ENCODE assay signal across 8 mouse cellular contexts in the genomic region with DNA sequence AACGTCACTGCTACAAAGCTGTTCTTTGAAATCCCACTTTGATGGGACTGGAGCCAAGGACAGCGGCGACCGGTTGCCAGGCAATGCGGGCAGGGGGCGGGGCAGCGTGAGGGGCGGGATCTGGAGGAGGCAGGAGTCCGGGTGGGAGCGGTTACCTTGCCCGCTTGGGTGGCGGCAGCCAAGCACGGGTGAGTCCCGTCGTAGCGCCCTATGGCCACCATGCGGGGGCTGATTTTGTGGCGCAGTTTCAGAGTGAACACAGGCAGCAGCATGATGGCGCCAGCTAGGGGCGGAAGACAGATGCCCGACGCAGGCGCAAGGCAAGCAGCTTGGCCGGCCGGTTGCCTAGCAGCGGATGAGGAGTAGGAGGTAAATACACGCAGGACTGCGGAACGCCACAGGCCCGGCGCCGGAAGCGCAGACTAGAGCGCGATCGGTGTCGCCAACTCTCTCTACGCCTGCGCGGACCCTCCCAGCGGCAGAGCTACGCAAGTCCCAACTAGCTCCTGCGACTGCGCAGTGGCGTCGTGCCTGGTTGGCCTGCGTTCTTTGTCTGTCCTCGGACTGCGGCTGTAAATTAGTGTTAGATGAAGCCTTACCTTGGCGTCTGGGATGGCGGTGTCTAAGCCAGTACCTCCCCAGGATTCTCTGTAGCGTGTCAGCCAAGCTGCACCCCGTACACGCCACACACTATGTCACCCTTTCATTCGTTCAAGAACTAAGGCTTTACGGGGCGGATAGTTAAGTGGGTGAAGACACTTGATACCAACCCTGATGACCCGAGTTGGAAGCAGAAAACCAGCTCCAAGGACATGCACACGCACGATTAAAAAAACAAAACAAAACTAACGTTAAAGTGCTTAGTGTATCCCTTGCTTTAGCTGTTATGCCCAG. TPM values are rescaled to one million over a fixed set of nuclear protein-coding genes. Genes with fewer than 3 reads are reported as not detected.
DNase-seq lines count a peak whose midpoint lies in the region; ATAC-seq and TF ChIP-seq lines count a peak whose summit lies in the region.

TSS of gene Bbs2 (minus strand) at position 848 of the 894 bp plus-strand sequence.

- peak within 1 kb of the TSS; percentile 58 for H3K4me2 ChIP-seq in forebrain, embryonic 12.5 days
- H3K4me2 ChIP-seq in heart, postnatal 0 days (ENCODE audit: low read depth, low read length): peak within 1 kb of the TSS; percentile 64
- H3K4me2 ChIP-seq in liver, embryonic 16.5 days (ENCODE audit: low read depth, low read length): peak within 1 kb of the TSS; percentile 91
- H3K4me2 ChIP-seq in neural tube, embryonic 13.5 days: peak within 1 kb of the TSS; percentile 68

- DNase-seq in c-Kit-positive CD71-positive TER-119-positive erythroid progenitor cells, embryonic 14.5 days (ENCODE audit: low spot score): peak; percentile 96
- DNase-seq in heart, postnatal 0 days (ENCODE audit: low spot score): peak; percentile 99
- peak; percentile 99 to 100 for DNase-seq in kidney, postnatal 4 days

- H3K27ac ChIP-seq in forebrain, embryonic 12.5 days: peak within 1 kb of the TSS; percentile 98
- H3K27ac ChIP-seq in heart, postnatal 0 days (ENCODE audit: low read depth): peak within 1 kb of the TSS; percentile 94
- H3K27ac ChIP-seq in liver, embryonic 16.5 days (ENCODE audit: low read length): peak within 1 kb of the TSS; percentile 99
- peak within 1 kb of the TSS; percentile 98 for H3K27ac ChIP-seq in neural tube, embryonic 13.5 days (replicated peaks)
- peak within 1 kb of the TSS; percentile 93 for H3K27ac ChIP-seq in testis, adult 2 months (ENCODE audit: control insufficient read depth, insufficient read depth, low read depth, low read length)

- TF ChIP-seq EP300 in heart, postnatal 0 days (IDR thresholded peaks at IDR 0.05; ENCODE audit: low read depth): no peak; the same call in 1 of the 2 replicates

- ATAC-seq in forebrain, embryonic 12.5 days (ENCODE audit: low FRiP score): peak; percentile 99
- ATAC-seq in heart, postnatal 0 days (ENCODE audit: insufficient read depth, low read depth): peak; percentile 100
- peak; percentile 99 for ATAC-seq in liver, embryonic 16.5 days (ENCODE audit: low read depth)
- ATAC-seq in neural tube, embryonic 13.5 days (ENCODE audit: low read depth): peak; percentile 99

- WGBS in forebrain, embryonic 12.5 days: 1% methylated on average over 61 of the region's 61 CpGs
- under 1% methylated on average over 61 of the region's 61 CpGs for WGBS in heart, postnatal 0 days
- 2% methylated on average over 61 of the region's 61 CpGs for WGBS in liver, embryonic 16.5 days (ENCODE audit: insufficient replicate concordance)
- 1% methylated on average over 61 of the region's 61 CpGs for WGBS in neural tube, embryonic 13.5 days

- H3K9ac ChIP-seq in forebrain, embryonic 12.5 days: peak within 1 kb of the TSS; percentile 56
- H3K9ac ChIP-seq in heart, postnatal 0 days (replicated peaks; ENCODE audit: low read depth, low read length): peak within 1 kb of the TSS; percentile 62
- H3K9ac ChIP-seq in liver, embryonic 16.5 days (ENCODE audit: low read depth, low read length): peak within 1 kb of the TSS; percentile 76
- peak within 1 kb of the TSS; percentile 81 for H3K9ac ChIP-seq in neural tube, embryonic 13.5 days

- no peaks in the 10 kb centered on the region for H3K36me3 ChIP-seq in E14TG2a.4 (ENCODE audit: insufficient read depth, low read length)
- no peaks in the 10 kb centered on the region for H3K36me3 ChIP-seq in forebrain, embryonic 12.5 days (replicated peaks)
- H3K36me3 ChIP-seq in heart, postnatal 0 days (replicated peaks; ENCODE audit: control insufficient read depth, insufficient read depth, low read length): no peaks in the 10 kb centered on the region
- no peaks in the 10 kb centered on the region for H3K36me3 ChIP-seq in liver, embryonic 16.5 days (ENCODE audit: control insufficient read depth, insufficient read depth)
- no peaks in the 10 kb centered on the region for H3K36me3 ChIP-seq in neural tube, embryonic 13.5 days
- no peaks in the 10 kb centered on the region for H3K36me3 ChIP-seq in testis, adult 2 months (ENCODE audit: control insufficient read depth, insufficient read depth, low read length)

- TF ChIP-seq POLR2A in testis, adult 2 months (IDR thresholded peaks at IDR 0.05; ENCODE audit: control insufficient read depth, low read depth, low read length): peak; percentile 99

- H3K4me1 ChIP-seq in E14TG2a.4 (replicated peaks; ENCODE audit: low read depth, low read length): peaks cover 18% of the 10 kb centered on the region
- H3K4me1 ChIP-seq in forebrain, embryonic 12.5 days: peaks cover 18% of the 10 kb centered on the region
- H3K4me1 ChIP-seq in heart, postnatal 0 days (ENCODE audit: control insufficient read depth, insufficient read depth): peaks cover 5% of the 10 kb centered on the region; the same call in 1 of the 2 replicates
- H3K4me1 ChIP-seq in liver, embryonic 16.5 days (ENCODE audit: control insufficient read depth, low read depth, low read length): peaks cover 10% of the 10 kb centered on the region
- H3K4me1 ChIP-seq in neural tube, embryonic 13.5 days (replicated peaks): peaks cover 24% of the 10 kb centered on the region
- peaks cover 2% of the 10 kb centered on the region; the same call in 1 of the 2 replicates for H3K4me1 ChIP-seq in testis, adult 2 months (ENCODE audit: control insufficient read depth, insufficient read depth, low read length)

- TF ChIP-seq CTCF in E14TG2a.4 (conservative IDR thresholded peaks at IDR 0.05; ENCODE audit: low read length): no peak; the same call in 1 of the 2 replicates
- TF ChIP-seq CTCF in heart, postnatal 0 days (IDR thresholded peaks at IDR 0.05; ENCODE audit: low read depth): peak; percentile 47
- TF ChIP-seq CTCF in testis, adult 2 months (IDR thresholded peaks at IDR 0.05; ENCODE audit: control insufficient read depth, insufficient read depth, insufficient replicate concordance, low read depth, low read length): no peak

- no peaks in the 10 kb centered on the region for H3K9me3 ChIP-seq in E14TG2a.4 (ENCODE audit: low read length)
- H3K9me3 ChIP-seq in forebrain, embryonic 12.5 days: no peaks in the 10 kb centered on the region
- no peaks in the 10 kb centered on the region for H3K9me3 ChIP-seq in heart, postnatal 0 days (replicated peaks; ENCODE audit: control insufficient read depth, low read length)
- no peaks in the 10 kb centered on the region for H3K9me3 ChIP-seq in liver, embryonic 16.5 days (replicated peaks; ENCODE audit: control insufficient read depth, low read length)
- no peaks in the 10 kb centered on the region for H3K9me3 ChIP-seq in neural tube, embryonic 13.5 days

- H3K27me3 ChIP-seq in E14TG2a.4 (ENCODE audit: insufficient read depth, low read length): peaks cover 18% of the 10 kb centered on the region
- 0 out of 2 replicates have a peak, but pooled peaks cover 8% of the 10 kb centered on the region for H3K27me3 ChIP-seq in forebrain, embryonic 12.5 days
- H3K27me3 ChIP-seq in heart, postnatal 0 days (ENCODE audit: control insufficient read depth, insufficient read depth, low read length): no peaks in the 10 kb centered on the region
- peaks cover 16% of the 10 kb centered on the region for H3K27me3 ChIP-seq in liver, embryonic 16.5 days (ENCODE audit: control insufficient read depth, insufficient read depth, low read depth, low read length)
- H3K27me3 ChIP-seq in neural tube, embryonic 13.5 days: no peaks in the 10 kb centered on the region
- no peaks in the 10 kb centered on the region for H3K27me3 ChIP-seq in testis, adult 2 months (ENCODE audit: control insufficient read depth, insufficient read depth, low read length)

- H3K4me3 ChIP-seq in E14TG2a.4 (replicated peaks; ENCODE audit: low read length): peak within 1 kb of the TSS; percentile 85
- peak within 1 kb of the TSS; percentile 54 for H3K4me3 ChIP-seq in forebrain, embryonic 12.5 days (replicated peaks)
- peak within 1 kb of the TSS; percentile 55 for H3K4me3 ChIP-seq in heart, postnatal 0 days (ENCODE audit: low read depth, low read length)
- peak within 1 kb of the TSS; percentile 78 for H3K4me3 ChIP-seq in liver, embryonic 16.5 days (ENCODE audit: low read depth, low read length)
- peak within 1 kb of the TSS; percentile 57 for H3K4me3 ChIP-seq in neural tube, embryonic 13.5 days
- H3K4me3 ChIP-seq in testis, adult 2 months (ENCODE audit: control insufficient read depth, low read depth, low read length): peak within 1 kb of the TSS; percentile 85

RNA-seq across cellular contexts. Expression of gene Bbs2, which starts in this region (rescaled TPM):
- polyA plus RNA-seq in forebrain, embryonic 12.5 days (2016; fragmentation: Nextera tagmentation; extraction: Ambion mirVana): 18.1 and 23.4 TPM in 2 replicates
- total RNA-seq in heart, postnatal 0 days (2014; rRNA removed; ENCODE audit: low replicate concordance): 10.1 and 12.6 TPM in 2 replicates
- polyA plus RNA-seq in heart, postnatal 0 days (2015; fragmentation: Nextera tagmentation; extraction: Ambion mirVana): 9.1 and 9.5 TPM in 2 replicates
- polyA plus RNA-seq in liver, embryonic 16.5 days (2015; fragmentation: Nextera tagmentation; extraction: Ambion mirVana): 3.0 and 3.2 TPM in 2 replicates
- 20.4 and 24.3 TPM in 2 replicates for polyA plus RNA-seq in neural tube, embryonic 13.5 days (2015; fragmentation: Nextera tagmentation; extraction: Ambion mirVana)
- polyA plus RNA-seq in testis, adult 2 months (2012; rRNA removed): 38.0 and 39.9 TPM in 2 replicates

Comparison
In these comparisons a context has a peak if more than half of its experiments do, and no peak if none do; other contexts are left out.
1. Peak in every context shown above with its lines: DNase-seq, ATAC-seq, H3K4me3 ChIP-seq and H3K27ac ChIP-seq.